ENCODE assay signal across 27 mouse cellular contexts in genomic region chr7:74632217-74632616, GRCm38 (mm10).
"Had no signal": no experiment of that assay in that cellular context is flagged by ENCODE, and none has a peak within 500 bp of the region (broad histone marks: within the 10 kb centered on the region; RNA-seq: fewer than 3 reads in every experiment).

No protein-coding gene starts in this region.

- H3K4me2 ChIP-seq: embryonic facial prominence, embryonic 12.5 days; embryonic facial prominence, embryonic 13.5 days; embryonic facial prominence, embryonic 15.5 days; forebrain, embryonic 12.5 days; forebrain, embryonic 13.5 days; forebrain, embryonic 15.5 days had no signal

- H3K27ac ChIP-seq: embryonic facial prominence, embryonic 10.5 days; embryonic facial prominence, embryonic 12.5 days; embryonic facial prominence, embryonic 13.5 days; embryonic facial prominence, embryonic 15.5 days; forebrain, embryonic 10.5 days; forebrain, embryonic 12.5 days; forebrain, embryonic 13.5 days; forebrain, embryonic 15.5 days had no signal

- H3K36me3 ChIP-seq: embryonic facial prominence, embryonic 10.5 days; embryonic facial prominence, embryonic 12.5 days; embryonic facial prominence, embryonic 13.5 days; embryonic facial prominence, embryonic 15.5 days; forebrain, embryonic 10.5 days; forebrain, embryonic 12.5 days; forebrain, embryonic 15.5 days had no signal

- H3K4me3 ChIP-seq: embryonic facial prominence, embryonic 10.5 days; embryonic facial prominence, embryonic 12.5 days; embryonic facial prominence, embryonic 13.5 days; embryonic facial prominence, embryonic 15.5 days; erythroblast, embryonic 14.5 days; forebrain, embryonic 10.5 days; forebrain, embryonic 12.5 days; forebrain, embryonic 13.5 days; forebrain, embryonic 15.5 days; gastrocnemius, adult 2 months had no signal

- ATAC-seq: forebrain, embryonic 13.5 days; forebrain, embryonic 14.5 days; forebrain, embryonic 15.5 days; forebrain, embryonic 16.5 days; forebrain, postnatal 0 days had no signal

- H3K9ac ChIP-seq: embryonic facial prominence, embryonic 12.5 days; embryonic facial prominence, embryonic 13.5 days; embryonic facial prominence, embryonic 15.5 days; forebrain, embryonic 12.5 days; forebrain, embryonic 13.5 days; forebrain, embryonic 15.5 days; forebrain, postnatal 0 days had no signal

- H3K9me3 ChIP-seq: embryonic facial prominence, embryonic 10.5 days; embryonic facial prominence, embryonic 12.5 days; embryonic facial prominence, embryonic 13.5 days; embryonic facial prominence, embryonic 15.5 days; forebrain, embryonic 10.5 days; forebrain, embryonic 12.5 days; forebrain, embryonic 13.5 days; forebrain, embryonic 15.5 days had no signal

- H3K27me3 ChIP-seq: embryonic facial prominence, embryonic 12.5 days; embryonic facial prominence, embryonic 13.5 days; embryonic facial prominence, embryonic 15.5 days; forebrain, embryonic 12.5 days; forebrain, embryonic 13.5 days; forebrain, embryonic 15.5 days had no signal

- DNase-seq: cerebellum, adult 2 months; cerebellum, adult 8-10 months; cerebellum, adult 9-10 months; cerebellum, adult 9-11 months; cerebellum, postnatal 10 days; cerebellum, postnatal 14 days; cerebellum, postnatal 25 days; cerebellum, postnatal 36 days; embryo, embryonic 11 days; forebrain, postnatal 0 days; gastrocnemius, adult 2 months; gastrocnemius, postnatal 10 days; gastrocnemius, postnatal 14 days; gastrocnemius, postnatal 25 days; gastrocnemius, postnatal 36 days; heart, adult 18-20 months had no signal

- H3K4me1 ChIP-seq: embryonic facial prominence, embryonic 10.5 days; embryonic facial prominence, embryonic 12.5 days; embryonic facial prominence, embryonic 13.5 days; embryonic facial prominence, embryonic 15.5 days; forebrain, embryonic 10.5 days; forebrain, embryonic 12.5 days; forebrain, embryonic 13.5 days; forebrain, embryonic 15.5 days had no signal
